Mouse (Mus musculus) heart, embryonic 10.5 days (tissue): ENCODE measurements at regions not wholly inside any gene's neighbourhood (a gene's known extent, or its start where the extent isn't known, plus 50 kb on each side); places are given as distances from the start of the nearest gene placed in this dataset.

ENCODE experiments used
- DNase-seq: peaks from one replicate; pipeline ENCODE4 v3.0.0-alpha.2; 2017; ENCODE audit warnings: low spot score
- H3K27ac ChIP-seq: fragments of 300-500 bp; sonication (generic); 2 replicates; pipeline ENCODE4 v1.5.1; 2016; ENCODE audit warnings: mild to moderate bottlenecking
- H3K27me3 ChIP-seq: fragments of 300-500 bp; sonication (generic); 2 replicates; pipeline ENCODE4 v1.6.1; 2016; ENCODE audit warnings: mild to moderate bottlenecking; ENCODE audit not compliant: poor library complexity, insufficient read depth, severe bottlenecking
- H3K36me3 ChIP-seq: fragments of 300-500 bp; sonication (generic); 2 replicates; pipeline ENCODE4 v1.6.1; 2016; ENCODE audit warnings: mild to moderate bottlenecking, moderate library complexity
- H3K4me1 ChIP-seq: fragments of 300-500 bp; sonication (generic); 2 replicates; pipeline ENCODE4 v1.6.1; 2016; ENCODE audit warnings: mild to moderate bottlenecking
- H3K4me3 ChIP-seq: fragments of 300-500 bp; sonication (generic); 2 replicates; pipeline ENCODE4 v1.5.1; 2016; ENCODE audit warnings: mild to moderate bottlenecking, moderate library complexity
- H3K9me3 ChIP-seq: fragments of 300-500 bp; sonication (generic); 2 replicates; pipeline ENCODE4 v1.6.1; 2016; ENCODE audit warnings: mild to moderate bottlenecking, moderate library complexity
- WGBS: fragments of 180-500 bp; shearing (Covaris S2); methylation state at CpG from one replicate; pipeline ENCODE4 v1.1.7; 2016; 5-methylcytosine and 5-hydroxymethylcytosine counted together

- no peak for DNase-seq
- Histone ChIP-seq H3K27ac (no peak overlapping the region), H3K36me3 (no peaks in the 10 kb centered on the region), H3K4me3 (no peak overlapping the region), H3K27me3 (no peaks in the 10 kb centered on the region), H3K9me3 (no peaks in the 10 kb centered on the region), H3K4me1 (no peaks in the 10 kb centered on the region)
Measured at GRCm38 (mm10) chr5:46883956-46884355, 1026.5 kb upstream of the Lcorl start.

- Histone ChIP-seq H3K4me3 (no peak overlapping the region), H3K27ac (no peak overlapping the region), H3K9me3 (no peaks in the 10 kb centered on the region), H3K27me3 (no peaks in the 10 kb centered on the region), H3K4me1 (no peaks in the 10 kb centered on the region), H3K36me3 (no peaks in the 10 kb centered on the region)
- no peak for DNase-seq
Measured at GRCm38 (mm10) chr5:46856837-46857236, 999.4 kb upstream of the Lcorl start.

GRCm38 (mm10) chr5:46845175-46845574, 987.8 kb upstream of the Lcorl start:
- H3K4me1 ChIP-seq, result no peaks in the 10 kb centered on the region
- H3K27me3 ChIP-seq, result no peaks in the 10 kb centered on the region
- 59% methylated on average over 2 of the region's 2 CpGs for WGBS
- DNase-seq, result no peak
- H3K36me3 ChIP-seq, result no peaks in the 10 kb centered on the region
- no peaks in the 10 kb centered on the region for H3K9me3 ChIP-seq
- H3K27ac ChIP-seq, result no peak overlapping the region
- H3K4me3 ChIP-seq, result no peak overlapping the region

GRCm38 (mm10) chr5:46836810-46837209, 979.4 kb upstream of the Lcorl start:
- no peaks in the 10 kb centered on the region for H3K4me1 ChIP-seq
- no peak overlapping the region for H3K27ac ChIP-seq
- H3K27me3 ChIP-seq, result no peaks in the 10 kb centered on the region
- no peak overlapping the region for H3K4me3 ChIP-seq
- 86% methylated on average over 4 of the region's 4 CpGs for WGBS
- no peaks in the 10 kb centered on the region for H3K9me3 ChIP-seq
- no peaks in the 10 kb centered on the region for H3K36me3 ChIP-seq
- DNase-seq, result no peak

- Histone ChIP-seq H3K9me3 (no peaks in the 10 kb centered on the region), H3K27me3 (no peaks in the 10 kb centered on the region), H3K27ac (no peak overlapping the region), H3K4me3 (no peak overlapping the region), H3K4me1 (no peaks in the 10 kb centered on the region), H3K36me3 (no peaks in the 10 kb centered on the region)
- WGBS, result 80% methylated on average over 9 of the region's 9 CpGs
- no peak for DNase-seq
Measured at GRCm38 (mm10) chr5:46830797-46831618, 973.6 kb upstream of the Lcorl start.

- Histone ChIP-seq H3K4me1 (no peaks in the 10 kb centered on the region), H3K27me3 (no peaks in the 10 kb centered on the region), H3K27ac (no peak overlapping the region), H3K9me3 (no peaks in the 10 kb centered on the region), H3K4me3 (no peak overlapping the region), H3K36me3 (no peaks in the 10 kb centered on the region)
- 87% methylated on average over 6 of the region's 6 CpGs for WGBS
- no peak for DNase-seq
Measured at GRCm38 (mm10) chr5:46830114-46830513, 972.7 kb upstream of the Lcorl start.

GRCm38 (mm10) chr5:46826381-46826780, 969.0 kb upstream of the Lcorl start:
- DNase-seq, result no peak
- Histone ChIP-seq H3K9me3 (no peaks in the 10 kb centered on the region), H3K27me3 (no peaks in the 10 kb centered on the region), H3K4me3 (no peak overlapping the region), H3K27ac (no peak overlapping the region), H3K36me3 (no peaks in the 10 kb centered on the region), H3K4me1 (no peaks in the 10 kb centered on the region)
- 90% methylated on average over 1 of the region's 1 CpGs for WGBS

- Histone ChIP-seq H3K4me3 (no peak overlapping the region), H3K27me3 (no peaks in the 10 kb centered on the region), H3K27ac (no peak overlapping the region), H3K4me1 (no peaks in the 10 kb centered on the region), H3K9me3 (no peaks in the 10 kb centered on the region), H3K36me3 (no peaks in the 10 kb centered on the region)
- WGBS, result 87% methylated on average over 3 of the region's 3 CpGs
- DNase-seq, result no peak
Measured at GRCm38 (mm10) chr5:46824934-46825333, 967.5 kb upstream of the Lcorl start.

- Histone ChIP-seq H3K27ac (no peak overlapping the region), H3K36me3 (no peaks in the 10 kb centered on the region), H3K9me3 (no peaks in the 10 kb centered on the region), H3K27me3 (no peaks in the 10 kb centered on the region), H3K4me1 (peaks cover 9% of the 10 kb centered on the region; the same call in 1 of the 2 replicates), H3K4me3 (no peak overlapping the region)
- 87% methylated on average over 2 of the region's 2 CpGs for WGBS
- no peak for DNase-seq
Measured at GRCm38 (mm10) chr5:46795102-46795501, 937.7 kb upstream of the Lcorl start.

GRCm38 (mm10) chr5:46794028-46794705, 936.8 kb upstream of the Lcorl start:
- Histone ChIP-seq H3K27me3 (no peaks in the 10 kb centered on the region), H3K9me3 (no peaks in the 10 kb centered on the region), H3K4me3 (no peak overlapping the region), H3K4me1 (peaks cover 9% of the 10 kb centered on the region; the same call in 1 of the 2 replicates), H3K27ac (no peak overlapping the region), H3K36me3 (no peaks in the 10 kb centered on the region)
- no peak for DNase-seq
- 52% methylated on average over 7 of the region's 7 CpGs for WGBS

- no peak for DNase-seq
- Histone ChIP-seq H3K9me3 (no peaks in the 10 kb centered on the region), H3K27me3 (no peaks in the 10 kb centered on the region), H3K4me3 (no peak overlapping the region), H3K36me3 (no peaks in the 10 kb centered on the region), H3K4me1 (peaks cover 9% of the 10 kb centered on the region; the same call in 1 of the 2 replicates), H3K27ac (peak overlapping the region; percentile 64; the same call in 1 of the 2 replicates)
- 36% methylated on average over 3 of the region's 3 CpGs for WGBS
Measured at GRCm38 (mm10) chr5:46791051-46791450, 933.6 kb upstream of the Lcorl start.

- Histone ChIP-seq H3K4me3 (no peak overlapping the region), H3K9me3 (no peaks in the 10 kb centered on the region), H3K27me3 (no peaks in the 10 kb centered on the region), H3K36me3 (no peaks in the 10 kb centered on the region), H3K4me1 (peaks cover 9% of the 10 kb centered on the region; the same call in 1 of the 2 replicates), H3K27ac (no peak overlapping the region)
- no peak for DNase-seq
- 71% methylated on average over 3 of the region's 3 CpGs for WGBS
Measured at GRCm38 (mm10) chr5:46790536-46790935, 933.1 kb upstream of the Lcorl start.

- Histone ChIP-seq H3K4me3 (no peak overlapping the region), H3K27ac (no peak overlapping the region), H3K4me1 (peaks cover 9% of the 10 kb centered on the region; the same call in 1 of the 2 replicates), H3K36me3 (no peaks in the 10 kb centered on the region), H3K9me3 (no peaks in the 10 kb centered on the region), H3K27me3 (no peaks in the 10 kb centered on the region)
- no peak for DNase-seq
- WGBS, result 85% methylated on average over 3 of the region's 3 CpGs
Measured at GRCm38 (mm10) chr5:46787079-46787478, 929.7 kb upstream of the Lcorl start.
